Mouse (Mus musculus) hindbrain, postnatal 0 days (tissue): ENCODE measurements at regions not wholly inside any gene's neighbourhood (a gene's known extent, or its start where the extent isn't known, plus 50 kb on each side); places are given as distances from the start of the nearest gene placed in this dataset.
A peak's percentile ranks its signal among the peaks of the same experiment; 100 is the strongest.

Experiments used
- ATAC-seq: fragments of 200-750 bp; cut with Nextera tagmentation; 2 replicates; pipeline ENCODE4 v1.8.0; 2017; ENCODE audit warnings: mild to moderate bottlenecking, moderate TSS enrichment, moderate library complexity
- DNase-seq: peaks from one replicate; pipeline ENCODE4 v3.0.0-alpha.2; 2015; ENCODE audit warnings: low spot score
- H3K27ac ChIP-seq: fragments of 300-500 bp; sonication (generic); 2 replicates; pipeline ENCODE4 v1.5.1; 2014; ENCODE audit warnings: mild to moderate bottlenecking
- H3K27me3 ChIP-seq: fragments of 300-500 bp; sonication (generic); 2 replicates; pipeline ENCODE4 v1.6.1; 2014; ENCODE audit warnings: low read length, mixed read lengths; ENCODE audit not compliant: insufficient read depth
- H3K36me3 ChIP-seq: fragments of 300-500 bp; sonication (generic); 2 replicates; pipeline ENCODE4 v1.6.1; 2014; ENCODE audit warnings: low read length, mixed read lengths; ENCODE audit not compliant: insufficient read depth
- H3K4me1 ChIP-seq: fragments of 300-500 bp; sonication (generic); 2 replicates; pipeline ENCODE4 v1.6.1; 2014; ENCODE audit warnings: antibody characterized with exemption, low read length, mixed read lengths; ENCODE audit not compliant: insufficient read depth
- H3K4me2 ChIP-seq: fragments of 300-500 bp; sonication (generic); 2 replicates; pipeline ENCODE4 v1.6.1; 2014; ENCODE audit warnings: low read depth, mild to moderate bottlenecking, low read length, moderate library complexity, mixed read lengths
- H3K4me3 ChIP-seq: fragments of 300-500 bp; sonication (generic); 2 replicates; pipeline ENCODE4 v1.5.1; 2014; ENCODE audit warnings: low read length
- H3K9ac ChIP-seq: fragments of 300-500 bp; sonication (generic); replicated peaks from 2 replicates; pipeline ENCODE4 v1.6.1; 2014; ENCODE audit warnings: mild to moderate bottlenecking, low read length, moderate library complexity, mixed read lengths
- H3K9me3 ChIP-seq: fragments of 300-500 bp; sonication (generic); 2 replicates; pipeline ENCODE4 v1.6.1; 2016; ENCODE audit warnings: low read length, mixed read lengths
- CTCF ChIP-seq: IDR thresholded peaks from 2 replicates; pipeline ENCODE4 v1.5.1; 2016; ENCODE audit warnings: antibody characterized with exemption, control low read depth, low read depth
- WGBS: fragments of 180-500 bp; shearing (Covaris S2); extraction: QIAGEN DNeasy Blood & Tissue Kit; methylation state at CpG from one replicate; pipeline ENCODE4 v1.1.7; 2014; 5-methylcytosine and 5-hydroxymethylcytosine counted together

GRCm38 (mm10) chr3:140566996-140567517 is 645.1 kb downstream of the Pdha2 start:
- TF ChIP-seq CTCF = no peak
- no peaks in the 10 kb centered on the region for H3K4me1 ChIP-seq
- no peak overlapping the region for H3K4me2 ChIP-seq
- no peaks in the 10 kb centered on the region for H3K36me3 ChIP-seq
- WGBS = 68% methylated on average over 4 of the region's 4 CpGs
- no peak overlapping the region for H3K27ac ChIP-seq
- no peak overlapping the region for H3K4me3 ChIP-seq
- ATAC-seq = no peak
- peak; percentile 22 for DNase-seq
- H3K9ac ChIP-seq = no peak overlapping the region
- H3K27me3 ChIP-seq = no peaks in the 10 kb centered on the region
- H3K9me3 ChIP-seq = no peaks in the 10 kb centered on the region

DNA sequence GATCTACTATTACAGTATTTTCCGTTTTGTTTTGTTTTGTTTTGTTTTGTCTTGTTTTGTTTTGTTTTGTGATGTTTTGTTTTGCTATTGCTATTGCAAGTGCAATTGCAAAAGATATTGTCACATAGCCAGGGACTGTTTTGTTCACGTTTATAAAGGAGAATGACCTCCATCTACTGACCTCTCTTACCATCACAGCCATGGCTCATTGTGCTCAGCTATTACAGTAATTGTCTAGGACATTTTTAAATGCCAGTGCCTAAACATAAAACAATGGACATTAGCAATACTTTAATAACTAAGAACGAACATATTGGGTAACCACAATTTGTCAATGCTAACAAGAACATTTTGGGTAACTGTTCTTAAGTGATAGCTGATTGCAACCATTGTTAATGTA is 657.4 kb downstream of the Pdha2 start:
- H3K4me1 ChIP-seq = no peaks in the 10 kb centered on the region
- H3K36me3 ChIP-seq = no peaks in the 10 kb centered on the region
- no peak overlapping the region for H3K9ac ChIP-seq
- no peak overlapping the region for H3K4me3 ChIP-seq
- WGBS = 51% methylated on average over 3 of the region's 3 CpGs
- H3K4me2 ChIP-seq = no peak overlapping the region
- H3K9me3 ChIP-seq = peaks cover 2% of the 10 kb centered on the region; the same call in 1 of the 2 replicates
- no peak for DNase-seq
- H3K27me3 ChIP-seq = no peaks in the 10 kb centered on the region
- ATAC-seq = no peak
- H3K27ac ChIP-seq = no peak overlapping the region
- no peak for TF ChIP-seq CTCF

GRCm38 (mm10) chr3:140548483-140548882 is 663.7 kb downstream of the Pdha2 start:
- H3K36me3 ChIP-seq = no peaks in the 10 kb centered on the region
- no peak overlapping the region for H3K4me2 ChIP-seq
- TF ChIP-seq CTCF = no peak
- no peak overlapping the region for H3K9ac ChIP-seq
- H3K4me3 ChIP-seq = no peak overlapping the region
- H3K27ac ChIP-seq = no peak overlapping the region
- no peaks in the 10 kb centered on the region for H3K27me3 ChIP-seq
- H3K4me1 ChIP-seq = no peaks in the 10 kb centered on the region
- 74% methylated on average over 3 of the region's 3 CpGs for WGBS
- no peak for DNase-seq
- H3K9me3 ChIP-seq = peaks cover 2% of the 10 kb centered on the region; the same call in 1 of the 2 replicates
- ATAC-seq = no peak

DNA sequence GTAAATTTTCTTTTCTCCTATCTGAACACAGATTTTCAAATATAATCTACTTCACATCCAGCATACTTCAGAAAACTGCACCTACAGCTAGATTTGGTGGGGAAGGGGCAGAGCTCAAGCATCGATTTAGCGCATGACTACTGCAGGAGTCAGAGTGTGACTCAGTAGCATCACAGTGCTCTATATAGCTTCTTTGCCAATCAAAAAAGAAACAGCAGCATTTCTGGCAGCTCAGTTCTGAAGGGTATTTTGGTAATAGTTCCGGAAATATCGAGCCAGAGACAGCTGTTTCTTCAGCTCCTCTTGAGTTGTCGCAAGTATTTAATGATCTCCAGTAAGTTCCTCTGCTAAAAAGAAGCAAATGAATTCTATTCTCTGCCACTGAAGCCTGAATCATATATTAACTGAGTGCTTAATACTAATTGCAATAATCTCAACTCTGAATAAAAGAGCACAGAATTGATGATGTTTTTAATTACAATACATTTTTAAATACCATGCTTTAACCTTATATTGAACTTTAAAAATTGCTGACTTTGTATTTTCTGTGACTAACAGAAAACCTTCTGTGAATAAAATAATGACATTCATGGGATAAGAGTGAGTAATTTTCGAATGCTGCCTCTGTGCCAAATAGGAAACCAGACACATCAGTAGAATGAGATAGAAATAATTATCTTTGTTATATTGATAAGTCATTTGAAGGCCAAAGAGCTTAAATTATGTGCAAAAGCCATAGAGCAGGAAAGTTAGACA is 680.2 kb downstream of the Pdha2 start:
- no peak for DNase-seq
- WGBS = 77% methylated on average over 6 of the region's 6 CpGs

DNA sequence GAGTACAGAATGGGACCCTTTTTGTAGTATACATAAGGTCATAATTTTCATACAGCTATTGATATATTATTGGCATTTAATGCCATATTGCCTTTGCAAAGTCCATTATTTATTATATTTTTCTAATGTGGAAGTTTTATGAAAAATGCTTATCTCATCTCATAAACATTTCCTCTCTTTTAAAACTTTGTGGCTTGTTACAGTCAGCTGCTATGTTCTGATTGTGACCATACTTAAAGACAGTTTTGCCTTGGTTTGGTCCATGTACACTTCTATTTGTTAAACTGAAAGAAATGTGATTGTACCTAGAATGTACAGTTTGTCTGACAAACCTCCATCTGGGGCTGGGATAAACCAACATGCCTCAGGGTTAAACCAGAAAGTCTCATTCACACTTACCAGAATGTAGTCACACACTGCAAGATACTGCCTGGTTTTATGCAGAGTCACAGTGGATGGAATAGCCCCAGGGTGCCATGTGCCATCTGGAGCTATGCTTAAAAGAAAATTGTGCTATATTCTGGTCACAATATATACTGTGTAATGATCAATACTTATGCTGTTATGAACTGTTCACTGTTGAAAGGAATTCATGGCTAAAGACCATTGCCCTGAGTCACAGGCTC is 690.4 kb downstream of the Pdha2 start:
- Histone ChIP-seq H3K4me1 (no peaks in the 10 kb centered on the region), H3K9me3 (no peaks in the 10 kb centered on the region), H3K4me2 (no peak overlapping the region), H3K36me3 (no peaks in the 10 kb centered on the region), H3K27me3 (no peaks in the 10 kb centered on the region), H3K27ac (no peak overlapping the region), H3K4me3 (no peak overlapping the region), H3K9ac (no peak overlapping the region)
- no peak for TF ChIP-seq CTCF
- DNase-seq = no peak
- no peak for ATAC-seq

More for the DNA sequence above, 680.2 kb downstream of the Pdha2 start:
- no peak overlapping the region for H3K9ac ChIP-seq
- no peak overlapping the region for H3K4me2 ChIP-seq
- no peak overlapping the region for H3K4me3 ChIP-seq
- TF ChIP-seq CTCF = no peak
- no peaks in the 10 kb centered on the region for H3K27me3 ChIP-seq
- ATAC-seq = no peak
- H3K36me3 ChIP-seq = no peaks in the 10 kb centered on the region
- no peaks in the 10 kb centered on the region for H3K9me3 ChIP-seq
- no peaks in the 10 kb centered on the region for H3K4me1 ChIP-seq
- H3K27ac ChIP-seq = no peak overlapping the region

- H3K4me2 ChIP-seq = no peak overlapping the region
- DNase-seq = no peak
- H3K36me3 ChIP-seq = no peaks in the 10 kb centered on the region
- no peak overlapping the region for H3K4me3 ChIP-seq
- H3K9me3 ChIP-seq = no peaks in the 10 kb centered on the region
- no peak overlapping the region for H3K9ac ChIP-seq
- no peaks in the 10 kb centered on the region for H3K4me1 ChIP-seq
- TF ChIP-seq CTCF = no peak
- ATAC-seq = no peak
- H3K27me3 ChIP-seq = no peaks in the 10 kb centered on the region
- no peak overlapping the region for H3K27ac ChIP-seq
Observed at GRCm38 (mm10) chr3:140510835-140511234, 701.3 kb downstream of the Pdha2 start.

DNA sequence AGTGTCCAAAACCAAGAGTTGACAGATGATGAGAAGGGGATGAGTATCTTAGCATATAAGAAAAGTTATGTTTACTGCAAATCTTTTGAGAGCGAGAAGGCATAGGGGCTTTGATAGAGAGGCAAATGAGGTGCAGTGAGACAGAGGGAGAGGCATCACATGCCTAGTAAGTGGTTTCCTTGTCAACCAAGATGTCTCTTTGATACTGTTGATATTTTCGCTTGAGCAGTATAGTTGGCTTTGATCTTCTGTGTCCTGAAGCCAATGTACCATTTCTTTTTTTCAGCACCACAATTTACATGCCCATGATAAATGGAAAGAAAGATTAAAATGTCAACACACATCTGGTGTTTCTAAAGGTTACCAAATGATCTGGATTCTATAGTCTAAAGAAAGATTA is 702.1 kb downstream of the Pdha2 start:
- H3K4me3 ChIP-seq = no peak overlapping the region
- H3K27me3 ChIP-seq = no peaks in the 10 kb centered on the region
- H3K36me3 ChIP-seq = no peaks in the 10 kb centered on the region
- H3K27ac ChIP-seq = no peak overlapping the region
- no peak for TF ChIP-seq CTCF
- H3K4me2 ChIP-seq = no peak overlapping the region
- 71% methylated on average over 2 of the region's 2 CpGs for WGBS
- H3K9ac ChIP-seq = no peak overlapping the region
- DNase-seq = no peak
- no peaks in the 10 kb centered on the region for H3K9me3 ChIP-seq
- ATAC-seq = no peak
- no peaks in the 10 kb centered on the region for H3K4me1 ChIP-seq
